Mouse (Mus musculus) midbrain, postnatal 0 days (tissue): Measurements from ENCODE around the gene Igfbp7. TPM values are rescaled to one million over a fixed set of nuclear protein-coding genes. Genes with fewer than 3 reads are reported as not detected.

Experiments
- ATAC-seq: fragments of 200-750 bp; cut with Nextera tagmentation; 2 replicates; pipeline ENCODE4 v1.8.0; 2017; ENCODE audit warnings: moderate number of reproducible peaks, mild to moderate bottlenecking, moderate TSS enrichment, moderate library complexity; ENCODE audit not compliant: low FRiP score
- DNase-seq: peaks from one replicate; pipeline ENCODE4 v3.0.0-alpha.2; 2015; ENCODE audit warnings: low spot score
- H3K27ac ChIP-seq: fragments of 300-500 bp; sonication (generic); 2 replicates; pipeline ENCODE4 v1.5.1; 2014; ENCODE audit warnings: low read depth, mild to moderate bottlenecking, low read length, mixed read lengths
- H3K27me3 ChIP-seq: fragments of 300-500 bp; sonication (generic); 2 replicates; pipeline ENCODE4 v1.6.1; 2014; ENCODE audit warnings: low read length, control low read depth, mixed read lengths; ENCODE audit not compliant: insufficient read depth
- H3K36me3 ChIP-seq: fragments of 300-500 bp; sonication (generic); 2 replicates; pipeline ENCODE4 v1.6.1; 2014; ENCODE audit warnings: low read length, control low read depth, mixed read lengths; ENCODE audit not compliant: insufficient read depth
- H3K4me1 ChIP-seq: fragments of 300-500 bp; sonication (generic); 2 replicates; pipeline ENCODE4 v1.6.1; 2014; ENCODE audit warnings: mild to moderate bottlenecking, control low read depth, antibody characterized with exemption, low read length, mixed read lengths; ENCODE audit not compliant: insufficient read depth
- H3K4me2 ChIP-seq: fragments of 300-500 bp; sonication (generic); 2 replicates; pipeline ENCODE4 v1.6.1; 2014; ENCODE audit warnings: low read depth, mild to moderate bottlenecking, low read length, mixed read lengths; ENCODE audit not compliant: poor library complexity, severe bottlenecking
- H3K4me3 ChIP-seq: fragments of 300-500 bp; sonication (generic); 2 replicates; pipeline ENCODE4 v1.5.1; 2014; ENCODE audit warnings: low read depth, mild to moderate bottlenecking, low read length, moderate library complexity
- H3K9ac ChIP-seq: fragments of 300-500 bp; sonication (generic); replicated peaks from 2 replicates; pipeline ENCODE4 v1.6.1; 2014; ENCODE audit warnings: mild to moderate bottlenecking, low read length, moderate library complexity, mixed read lengths; ENCODE audit not compliant: poor library complexity, severe bottlenecking
- H3K9me3 ChIP-seq: fragments of 300-500 bp; sonication (generic); 2 replicates; pipeline ENCODE4 v1.6.1; 2016; ENCODE audit warnings: low read length, control low read depth
- CTCF ChIP-seq: IDR thresholded peaks from 2 replicates; pipeline ENCODE4 v1.5.1; 2016; ENCODE audit warnings: antibody characterized with exemption, mild to moderate bottlenecking
- WGBS: fragments of 180-500 bp; shearing (Covaris S2); extraction: QIAGEN DNeasy Blood & Tissue Kit; methylation state at CpG from one replicate; pipeline ENCODE4 v1.1.7; 2014; 5-methylcytosine and 5-hydroxymethylcytosine counted together
- polyA plus RNA-seq: library from polyadenylated mRNA; unstranded; fragments of >200 nt; fragmentation: Nextera tagmentation; extraction: Ambion mirVana; gene quantifications from 2 replicates; pipeline ENCODE4 v1.2.1, GENCODE M21; 2015
- total RNA-seq: library from RNA; depleted of rRNA; stranded (reverse); fragments of >200 nt; gene quantifications from 2 replicates; pipeline ENCODE4 v1.2.3, GENCODE M21; 2014

Gene Igfbp7
- total and polyA plus RNA-seq, 2 experiments from 2014 or later = 44.6 to 77.3 TPM

DNA sequence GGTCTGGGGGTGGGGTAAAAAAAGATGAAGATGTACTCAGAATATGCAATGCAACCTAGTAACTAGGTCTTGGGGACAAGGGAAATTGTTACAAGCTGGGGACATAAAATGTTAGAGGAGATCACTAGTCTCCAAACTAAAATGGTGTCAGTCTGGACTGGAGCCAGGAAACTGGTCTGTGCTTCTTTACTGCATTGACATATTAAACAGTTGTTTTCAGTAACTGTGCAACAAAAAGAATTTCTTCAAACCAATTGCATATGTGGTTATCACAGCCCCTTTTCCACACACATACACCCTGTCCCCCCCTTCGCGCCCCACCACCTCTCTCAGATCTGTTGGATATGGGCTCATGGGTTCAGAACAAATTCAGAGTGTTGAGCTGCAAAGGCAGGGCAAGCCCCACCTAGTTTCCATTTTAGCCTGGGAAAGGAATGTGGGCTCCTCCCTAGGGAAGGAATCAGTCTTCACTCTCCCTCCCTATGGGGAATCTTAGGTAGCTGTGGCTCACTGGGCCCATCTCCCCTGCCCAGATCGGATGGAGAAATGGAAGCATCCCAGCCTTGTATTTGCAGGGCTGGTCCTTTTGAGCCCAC lies 43.3 kb downstream of the Igfbp7 start:
- DNase-seq (no peak), ATAC-seq (no peak)
- TF ChIP-seq CTCF = no peak
- 94% methylated on average over 3 of the region's 3 CpGs for WGBS
- no peaks in the 10 kb centered on the region for H3K36me3 ChIP-seq
- H3K27me3 ChIP-seq = no peaks in the 10 kb centered on the region
- H3K4me2 ChIP-seq = no peak overlapping the region
- no peak overlapping the region for H3K27ac ChIP-seq
- H3K4me3 ChIP-seq = no peak overlapping the region
- H3K4me1 ChIP-seq = no peaks in the 10 kb centered on the region
- H3K9ac ChIP-seq = no peak overlapping the region
- no peaks in the 10 kb centered on the region for H3K9me3 ChIP-seq

DNA sequence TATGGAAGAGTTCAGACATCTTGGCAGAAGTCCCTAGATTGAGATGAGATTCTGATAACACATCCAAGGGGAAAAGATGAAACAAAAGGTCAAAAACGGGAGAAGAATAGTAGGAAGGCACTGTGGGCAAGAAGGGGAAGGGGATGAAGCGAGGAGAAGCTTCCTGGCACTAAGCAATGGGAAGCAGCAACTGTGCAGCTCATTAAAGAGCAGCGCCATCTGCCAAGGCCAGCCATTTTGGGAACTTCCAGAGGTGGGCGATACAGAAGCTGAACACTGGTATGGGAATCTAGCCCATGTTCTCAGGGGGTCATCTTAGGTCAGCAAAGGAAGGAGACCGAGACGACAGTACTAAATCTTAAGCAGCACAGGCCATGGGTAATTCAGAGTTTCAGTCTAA lies 44.2 kb downstream of the Igfbp7 start:
- Histone ChIP-seq H3K9me3 (no peaks in the 10 kb centered on the region), H3K27ac (no peak overlapping the region), H3K4me3 (no peak overlapping the region), H3K4me2 (no peak overlapping the region), H3K4me1 (no peaks in the 10 kb centered on the region), H3K27me3 (no peaks in the 10 kb centered on the region), H3K36me3 (no peaks in the 10 kb centered on the region), H3K9ac (no peak overlapping the region)
- WGBS = 88% methylated on average over 6 of the region's 6 CpGs
- ATAC-seq (no peak), DNase-seq (no peak)
- TF ChIP-seq CTCF = no peak

DNA sequence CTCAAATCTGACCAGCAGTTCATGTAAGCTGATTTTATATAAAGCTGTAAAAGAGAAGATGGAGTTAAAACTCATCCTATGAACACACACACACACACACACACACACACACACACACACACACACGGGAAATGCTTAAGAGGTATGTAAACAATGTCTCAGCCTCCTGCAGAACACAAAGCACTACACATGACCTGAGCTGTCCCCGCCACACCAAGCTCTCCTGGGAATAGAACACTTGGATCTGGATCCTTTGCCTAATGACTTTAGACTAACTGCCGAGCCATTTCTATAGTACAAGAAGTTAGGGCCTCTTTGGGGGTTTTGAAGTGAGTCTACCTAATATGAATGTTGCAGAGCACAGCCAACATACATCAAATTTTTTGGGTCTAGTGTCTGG lies 45.7 kb downstream of the Igfbp7 start:
- H3K36me3 ChIP-seq = no peaks in the 10 kb centered on the region
- 68% methylated on average over 3 of the region's 3 CpGs for WGBS
- H3K27ac ChIP-seq = no peak overlapping the region
- no peaks in the 10 kb centered on the region for H3K27me3 ChIP-seq
- no peak for TF ChIP-seq CTCF
- ATAC-seq = no peak
- no peaks in the 10 kb centered on the region for H3K4me1 ChIP-seq
- H3K9ac ChIP-seq = no peak overlapping the region
- DNase-seq = no peak
- H3K4me2 ChIP-seq = no peak overlapping the region
- no peak overlapping the region for H3K4me3 ChIP-seq
- no peaks in the 10 kb centered on the region for H3K9me3 ChIP-seq

DNA sequence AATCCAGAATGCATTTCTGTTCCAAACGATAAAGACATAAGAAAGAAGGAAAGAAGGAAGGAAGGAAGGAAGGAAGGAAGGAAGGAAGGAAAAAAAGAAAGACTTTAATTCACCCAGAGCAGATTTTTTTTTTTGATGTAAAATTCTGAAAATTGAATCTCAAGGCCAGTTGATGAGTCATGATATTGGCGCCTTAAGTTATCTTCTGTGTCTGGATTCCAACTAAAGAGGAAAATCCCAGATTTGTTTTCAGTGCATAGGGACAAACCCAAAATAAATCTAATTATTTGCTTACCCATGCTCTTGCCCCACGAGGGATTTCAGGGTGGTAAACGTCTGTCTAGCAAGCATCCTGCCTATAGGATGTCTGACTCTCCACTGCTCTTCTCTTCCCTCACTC lies 46.8 kb downstream of the Igfbp7 start:
- Histone ChIP-seq H3K9ac (no peak overlapping the region), H3K36me3 (no peaks in the 10 kb centered on the region), H3K4me2 (no peak overlapping the region), H3K27me3 (no peaks in the 10 kb centered on the region), H3K9me3 (no peaks in the 10 kb centered on the region), H3K4me1 (no peaks in the 10 kb centered on the region), H3K4me3 (no peak overlapping the region), H3K27ac (no peak overlapping the region)
- ATAC-seq = no peak
- TF ChIP-seq CTCF = no peak
- WGBS = 72% methylated on average over 4 of the region's 4 CpGs
- no peak for DNase-seq

DNA sequence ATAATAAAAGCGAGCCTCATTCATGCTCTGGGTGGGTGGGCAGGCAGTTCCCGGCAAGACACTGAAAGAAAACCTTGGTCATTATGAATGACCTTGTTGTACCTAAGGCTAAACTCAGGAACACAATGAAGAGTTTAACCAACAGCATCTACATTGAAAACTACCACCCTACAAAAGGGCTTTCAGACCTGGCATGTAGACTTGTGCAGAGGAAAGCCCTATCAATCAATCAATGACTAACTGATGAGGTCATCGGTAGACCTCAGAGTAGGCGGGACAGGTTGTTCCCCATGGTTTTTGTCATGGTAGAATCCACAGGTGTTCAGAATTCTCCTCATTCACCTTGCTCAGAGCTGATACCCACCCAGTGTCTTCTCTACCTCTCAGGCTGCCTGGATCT lies 47.9 kb downstream of the Igfbp7 start:
- no peak overlapping the region for H3K4me2 ChIP-seq
- H3K4me1 ChIP-seq = no peaks in the 10 kb centered on the region
- H3K4me3 ChIP-seq = no peak overlapping the region
- no peaks in the 10 kb centered on the region for H3K36me3 ChIP-seq
- H3K9ac ChIP-seq = no peak overlapping the region
- H3K27me3 ChIP-seq = no peaks in the 10 kb centered on the region
- no peaks in the 10 kb centered on the region for H3K9me3 ChIP-seq
- TF ChIP-seq CTCF = no peak
- WGBS = 94% methylated on average over 4 of the region's 4 CpGs
- DNase-seq = no peak
- no peak overlapping the region for H3K27ac ChIP-seq
- ATAC-seq = no peak

DNA sequence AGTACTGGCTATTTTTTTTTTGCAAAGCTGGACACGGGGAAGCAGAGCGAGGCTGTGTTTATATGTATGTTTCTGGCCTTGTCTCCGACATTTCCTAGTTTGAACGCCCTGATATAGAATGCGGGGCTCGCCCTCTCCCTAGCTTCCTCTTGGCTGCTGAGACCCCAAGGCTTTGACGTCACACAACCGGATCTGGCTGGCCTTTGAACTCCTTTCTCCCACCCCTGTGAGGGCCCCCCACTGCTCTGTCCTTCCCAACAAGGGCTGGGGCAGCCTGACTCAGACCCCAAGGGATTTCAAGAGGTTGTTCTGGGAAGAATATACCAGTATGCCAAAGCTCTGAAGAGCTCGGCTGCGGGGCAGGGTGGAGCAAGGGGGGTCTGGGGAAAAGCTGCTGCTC lies 49.5 kb downstream of the Igfbp7 start:
- H3K36me3 ChIP-seq = no peaks in the 10 kb centered on the region
- ATAC-seq (no peak), DNase-seq (peak; percentile 34)
- no peaks in the 10 kb centered on the region for H3K4me1 ChIP-seq
- TF ChIP-seq CTCF = no peak
- no peak overlapping the region for H3K9ac ChIP-seq
- no peaks in the 10 kb centered on the region for H3K27me3 ChIP-seq
- H3K4me3 ChIP-seq = peak overlapping the region; percentile 23
- no peaks in the 10 kb centered on the region for H3K9me3 ChIP-seq
- H3K4me2 ChIP-seq = peak overlapping the region; percentile 50
- no peak overlapping the region for H3K27ac ChIP-seq
- 7% methylated on average over 10 of the region's 10 CpGs for WGBS
